Mouse (Mus musculus): ENCODE measurements around the gene 9330161L09Rik.

- no peak for TF ChIP-seq CTCF (IDR thresholded peaks at IDR 0.05 in 2 of 3, conservative IDR thresholded peaks at IDR 0.05 in 1 of 3; ENCODE audit: control insufficient read depth in 1 of 3, insufficient read depth in 1 of 3, low read depth in 2 of 3, low read length in 3 of 3, poor library complexity in 1 of 3, severe bottlenecking in 1 of 3)
- TF ChIP-seq MYB (IDR thresholded peaks at IDR 0.05; ENCODE audit: low read depth, low read length), result no peak
- no peak for TF ChIP-seq EP300 (IDR thresholded peaks at IDR 0.05; ENCODE audit: low read depth in 1 of 2, low read length in 2 of 2)
- no peak for TF ChIP-seq CHD1 (IDR thresholded peaks at IDR 0.05; ENCODE audit: low read depth, low read length)
Measured at GRCm38 (mm10) chr12:103367171-103367570, 40.4 kb downstream of the 9330161L09Rik start.
